Mouse (Mus musculus): ENCODE results near the gene Npepps. TPM values are rescaled to one million over a fixed set of nuclear protein-coding genes. Genes with fewer than 3 reads are reported as not detected.
"Not testable (repeated sequence)": the region's sequence is repeated elsewhere in the genome, so short reads cannot be mapped to it uniquely, and the experiment has no call there.

Npepps gene
- total RNA-seq, 2 experiments from 2014 or later: 64.2 to 71.8 TPM

DNA sequence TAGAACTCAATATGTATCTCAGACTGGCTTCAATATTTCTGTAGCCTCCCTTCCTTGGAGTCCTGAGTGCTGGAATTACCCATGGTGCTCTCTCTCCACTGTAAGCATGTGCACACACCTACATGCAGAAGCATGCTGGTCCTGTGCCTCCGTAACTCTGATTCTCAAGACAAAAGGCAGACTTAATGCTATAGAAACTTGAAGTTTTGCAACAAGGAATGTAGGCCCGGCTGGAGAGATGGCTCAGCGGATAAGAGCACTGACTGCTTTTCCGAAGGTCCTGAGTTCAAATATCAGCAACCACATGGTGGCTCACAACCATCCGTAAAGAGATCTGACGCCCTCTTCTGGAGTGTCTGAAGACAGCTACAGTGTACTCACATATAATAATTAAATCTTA lies 90.8 kb downstream of the Npepps start:
- DNase-seq; intact Hi-C loops (cut with DNase I): not testable (repeated sequence)

DNA sequence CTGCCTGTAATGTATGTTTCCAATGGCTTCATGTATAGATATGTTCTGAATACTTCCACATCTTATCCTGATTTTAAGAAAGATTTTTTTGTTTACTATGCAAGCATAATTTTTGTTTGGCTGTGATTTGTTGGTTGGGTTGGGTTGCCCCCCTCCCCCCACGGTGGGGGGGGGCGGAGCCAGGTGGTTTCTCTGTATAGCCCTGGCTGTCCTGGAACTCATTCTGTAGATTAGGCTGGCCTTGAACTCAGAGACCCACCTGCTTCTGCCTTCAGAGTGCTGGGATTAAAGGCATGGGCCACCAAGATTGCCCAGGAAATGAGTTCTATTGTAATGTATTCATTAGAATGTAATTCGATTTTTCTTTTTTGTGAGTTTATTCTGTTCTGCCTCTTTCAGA lies 91.2 kb downstream of the Npepps start:
- no peak for DNase-seq

DNA sequence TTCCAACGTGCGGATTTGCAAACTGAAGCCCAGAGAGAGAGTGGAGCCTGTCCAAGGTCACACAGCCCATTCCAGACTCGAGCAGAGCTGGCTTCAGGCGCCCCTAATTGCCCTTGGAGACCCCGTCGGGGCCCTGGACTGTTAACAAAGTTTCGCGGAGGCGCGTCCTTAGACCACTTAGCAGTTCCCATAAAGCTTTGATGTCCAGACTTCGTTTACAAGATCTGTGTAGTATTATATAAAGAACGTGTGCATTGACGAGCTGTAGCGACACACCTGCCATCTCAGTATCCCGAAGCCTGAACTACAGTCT lies 91.8 kb downstream of the Npepps start:
- intact Hi-C loops (cut with DNase I): no loop called here

More for the DNA sequence above, 91.2 kb downstream of the Npepps start:
- intact Hi-C loops (cut with DNase I): no loop called here

DNA sequence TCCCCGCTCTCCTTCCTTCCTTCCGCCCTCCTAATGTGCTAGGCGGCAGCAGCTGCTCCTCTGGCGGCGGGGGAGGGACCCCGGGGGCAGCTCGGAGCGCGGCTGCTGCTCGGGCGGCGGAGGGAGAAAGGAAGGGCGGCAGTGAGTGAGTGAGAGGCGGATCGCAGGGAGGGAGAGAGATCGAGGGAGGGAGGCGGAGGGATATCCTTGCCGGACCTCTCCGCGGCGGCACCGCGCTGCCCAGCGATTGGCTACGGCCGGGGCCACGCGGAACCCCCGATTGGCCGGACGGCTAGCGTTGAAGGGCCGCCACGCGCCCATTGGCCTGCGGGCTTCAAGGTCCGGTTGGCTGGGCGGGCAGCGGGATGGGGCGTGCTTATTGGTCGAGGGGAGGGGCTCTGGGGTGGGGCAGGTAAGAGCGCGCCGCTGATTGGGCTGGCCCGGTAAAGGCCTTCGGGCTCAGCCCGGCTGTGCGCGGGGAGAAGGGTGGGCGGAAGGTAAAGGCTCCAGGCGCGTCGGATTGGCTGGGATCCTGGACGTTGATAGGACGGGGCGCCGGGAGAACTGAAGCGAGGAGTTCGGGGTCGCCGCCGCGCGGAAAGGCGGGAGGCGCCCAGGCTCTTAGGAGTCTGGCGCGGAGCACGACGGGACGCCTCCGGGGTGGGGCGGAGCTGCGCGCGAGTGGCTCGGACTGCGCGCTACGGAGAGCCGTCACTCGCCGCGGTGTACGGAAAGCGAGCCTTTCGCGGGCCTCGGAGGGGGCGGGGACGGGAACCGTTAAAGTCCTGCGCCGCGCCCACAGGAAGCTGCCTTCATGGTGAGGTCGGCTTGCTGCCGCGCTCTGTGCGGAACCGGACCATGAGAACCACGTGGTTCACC lies 92.4 kb downstream of the Npepps start, which contains the start of gene Kpnb1:
Kpnb1 (minus strand) TSS at position 118 of the 879 bp plus-strand sequence.
- intact Hi-C loops (cut with DNase I): no loop called here
- peak; percentile 98 to 99 for DNase-seq

More for the DNA sequence above, 91.8 kb downstream of the Npepps start:
- no peak for DNase-seq

DNA sequence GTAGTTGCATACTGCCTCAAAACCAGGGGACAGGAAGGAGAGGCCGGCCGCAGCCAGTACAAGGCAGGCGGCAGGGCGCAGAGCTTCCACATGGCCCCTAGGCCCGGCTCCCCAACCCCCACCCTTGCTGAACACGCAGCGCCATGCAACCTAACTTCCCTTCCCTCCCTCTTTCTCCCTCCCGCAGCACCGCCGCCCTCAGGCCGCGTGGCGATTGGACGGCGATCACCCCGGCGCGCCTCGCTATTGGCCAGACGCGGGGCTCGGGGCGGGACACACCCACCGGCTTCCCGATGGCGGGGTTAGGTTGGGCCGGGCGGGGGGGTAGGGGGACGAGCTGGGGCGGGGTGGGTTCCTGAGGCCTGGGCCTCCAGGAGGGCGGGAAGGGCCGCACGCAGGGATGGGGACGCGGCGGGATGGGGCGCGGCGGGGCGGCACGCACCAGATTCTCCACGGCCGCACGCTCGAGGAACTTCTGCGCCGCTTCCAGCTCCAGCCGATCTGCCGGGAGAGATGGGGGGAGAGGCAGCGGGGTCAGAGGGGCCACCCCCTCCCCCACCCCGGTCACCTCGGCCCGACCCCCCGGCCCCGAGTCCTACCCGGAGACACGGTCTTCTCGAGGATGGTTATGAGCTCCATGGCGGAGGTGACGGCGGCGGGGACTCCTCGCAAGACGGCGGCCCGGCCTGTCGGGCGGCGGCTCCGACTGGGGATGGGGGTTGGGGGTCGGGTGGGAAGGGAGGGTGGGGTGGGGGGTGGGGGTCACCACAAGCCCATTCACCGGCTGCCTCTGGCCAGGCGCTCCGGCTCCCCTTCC lies 93.3 kb downstream of the Npepps start:
- DNase-seq: peak; percentile 98 to 99
- intact Hi-C loops (cut with DNase I): no loop called here

DNA sequence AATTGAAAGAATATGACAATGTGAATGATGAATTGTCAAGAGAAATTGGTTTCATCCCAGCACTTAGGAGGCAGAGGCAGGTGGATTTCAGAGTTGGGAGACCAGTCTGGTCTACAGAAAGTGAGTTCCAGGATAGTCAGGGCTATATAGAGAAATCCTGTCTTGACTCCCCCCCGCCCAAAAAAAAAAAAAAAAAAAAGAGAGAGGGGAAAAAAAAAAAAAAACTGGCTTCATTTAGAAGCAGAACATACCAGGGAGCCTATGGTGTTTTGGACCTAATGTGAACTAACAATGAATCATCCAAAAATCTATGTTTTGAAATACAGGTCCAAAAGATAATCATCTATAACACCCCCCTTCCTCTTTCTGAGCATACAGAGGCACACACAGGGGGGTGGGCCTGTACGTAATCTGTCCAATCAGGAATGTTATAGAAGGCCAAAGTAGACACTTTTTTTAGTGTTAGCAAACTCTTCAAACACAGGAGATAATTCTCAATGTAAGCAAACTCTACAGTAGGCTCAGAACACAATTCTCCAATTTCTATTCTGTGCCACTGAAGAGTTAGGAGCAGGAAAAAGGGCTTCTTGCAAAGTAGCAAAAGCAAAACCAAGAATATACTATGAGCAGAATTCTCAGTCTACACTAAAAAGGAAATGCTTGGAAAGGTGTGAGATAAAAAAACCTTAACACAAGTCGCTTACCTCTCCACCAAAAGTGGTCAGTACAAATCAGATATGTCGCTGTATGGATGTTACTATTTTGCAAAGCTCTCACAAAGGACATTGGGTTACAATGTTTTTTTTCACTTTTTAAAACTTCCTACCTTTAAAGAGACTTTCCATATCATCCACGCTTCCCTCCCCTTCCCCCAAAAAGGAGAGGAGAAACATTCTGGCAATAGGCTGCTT lies 94.5 kb downstream of the Npepps start:
- intact Hi-C loops (cut with DNase I): no loop called here
- no peak for DNase-seq

DNA sequence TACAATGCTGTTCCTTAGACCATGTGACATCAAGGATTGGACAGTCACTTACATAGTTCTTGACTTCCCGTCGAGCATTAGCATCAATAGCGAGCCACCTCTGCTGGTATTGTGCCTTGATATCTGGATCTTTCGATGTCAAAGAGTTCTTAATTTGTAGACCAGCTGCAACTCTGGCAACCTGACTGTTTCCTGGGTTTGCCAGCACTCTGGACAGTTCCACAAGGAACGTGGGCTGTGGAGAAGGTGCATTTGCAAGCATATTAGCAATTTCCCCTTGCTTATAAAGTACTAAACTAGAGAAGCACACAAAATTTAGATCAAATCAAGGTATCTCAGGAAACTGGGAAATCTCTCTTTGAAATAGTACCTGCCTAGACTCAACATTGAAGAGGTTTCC lies 95.6 kb downstream of the Npepps start:
- intact Hi-C loops (cut with DNase I): no loop called here
- peak in 1 of 2 experiments; percentile 26 for DNase-seq

DNA sequence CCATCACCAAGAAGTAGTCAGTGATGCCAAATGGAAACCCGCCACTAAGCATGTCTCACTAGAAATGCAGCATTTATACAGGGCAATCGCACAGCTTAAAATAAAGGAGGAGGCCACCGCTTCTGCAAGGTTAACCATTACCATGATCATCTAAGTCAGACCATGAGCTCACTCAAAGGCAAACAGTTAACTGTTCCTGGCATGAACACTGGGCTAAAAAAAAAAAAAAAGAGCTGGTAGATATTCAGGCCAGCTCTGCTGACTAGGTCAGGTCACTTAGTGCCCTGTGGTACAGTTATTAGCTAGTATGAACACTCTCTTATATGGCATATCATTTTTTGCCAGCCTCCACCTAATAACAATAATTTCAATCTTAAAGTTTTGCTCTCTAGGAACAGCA lies 98.0 kb downstream of the Npepps start:
- DNase-seq: no peak
- intact Hi-C loops (cut with DNase I): no loop called here

DNA sequence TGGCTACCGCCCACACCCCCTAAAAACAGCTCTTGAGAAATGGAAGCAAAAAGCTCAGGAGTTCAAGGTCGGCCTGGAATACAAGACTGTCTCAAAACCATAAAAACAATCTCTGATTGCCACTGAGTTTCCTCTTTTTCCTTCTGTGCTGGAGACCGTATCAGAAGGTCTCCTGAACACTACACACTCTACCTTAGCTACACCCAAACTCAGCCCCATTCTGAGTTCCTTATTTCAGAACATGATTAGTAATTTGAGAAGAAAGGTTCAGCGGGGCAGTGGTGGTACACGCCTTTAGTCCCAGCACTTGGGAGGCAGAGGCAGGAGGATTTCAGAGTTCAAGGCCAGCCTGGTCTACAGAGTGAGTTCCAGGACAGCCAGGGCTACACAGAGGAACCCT lies 99.4 kb downstream of the Npepps start:
- no peak for DNase-seq
- intact Hi-C loops (cut with DNase I): no loop called here

DNA sequence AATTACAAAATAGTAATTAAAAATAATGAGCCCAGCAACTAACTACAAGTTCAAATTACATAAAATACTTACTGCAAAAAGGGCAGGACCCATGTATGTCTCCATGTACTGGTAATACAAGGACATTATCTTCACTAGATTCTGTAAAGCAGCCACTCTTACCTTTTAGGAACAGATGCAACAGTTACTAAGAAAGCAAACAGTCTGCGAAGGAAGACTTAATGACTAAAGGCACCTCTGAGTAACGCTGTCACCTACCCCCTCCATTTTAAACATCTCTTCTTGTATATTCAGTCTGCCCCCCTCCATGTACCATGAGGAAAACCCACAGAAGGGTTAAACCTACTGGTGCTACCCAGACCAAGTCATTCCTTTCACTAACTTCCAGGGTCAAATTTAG lies 102.2 kb downstream of the Npepps start:
- intact Hi-C loops (cut with DNase I): loop anchor here (10.0 kb wide), 1 partner anchor 193 kb away; the partner anchor contains the start of gene Sp2
- DNase-seq: no peak

DNA sequence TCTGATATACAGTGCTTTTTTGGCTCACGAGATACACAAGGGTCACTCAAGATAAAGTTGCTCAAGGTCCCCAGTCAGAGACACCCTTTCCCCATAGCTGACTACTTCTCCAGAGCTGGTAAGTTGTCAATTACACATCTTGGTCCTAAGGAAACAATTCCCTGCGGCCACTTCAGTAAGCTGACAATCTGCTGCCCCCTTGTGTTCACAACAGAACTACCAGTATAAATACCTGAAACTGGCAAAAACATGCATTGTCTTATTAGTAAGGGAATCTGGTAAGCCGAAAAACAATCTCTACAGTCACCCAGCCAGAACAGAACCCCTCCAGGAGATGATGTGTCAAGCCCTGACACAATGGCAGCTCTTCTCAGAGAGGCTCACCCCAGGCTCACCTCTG lies 103.6 kb downstream of the Npepps start:
- intact Hi-C loops (cut with DNase I): loop anchor here (2.0 to 10.0 kb wide), 3 partner anchors 76 to 192 kb away; partner anchors contain the start of gene Sp2
- DNase-seq: peak; percentile 59 to 68

DNA sequence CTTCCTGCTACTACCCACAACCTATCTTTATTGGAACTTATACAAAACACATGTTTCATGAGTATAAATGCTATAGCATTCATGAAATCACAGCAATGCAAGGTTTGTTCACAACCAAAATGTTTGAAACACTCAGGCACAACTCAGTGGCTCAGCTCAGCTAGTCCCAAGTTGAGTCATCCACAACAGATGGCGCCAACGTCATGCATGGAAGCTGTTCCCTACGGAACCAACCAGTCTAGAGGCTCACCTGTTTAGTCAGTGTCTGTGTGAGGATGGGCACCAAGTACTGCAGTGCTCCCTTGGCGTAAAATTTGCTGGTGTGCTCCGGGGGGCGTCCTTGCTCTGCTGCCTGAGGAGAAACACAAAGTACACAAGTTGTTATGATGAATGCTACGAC lies 104.9 kb downstream of the Npepps start:
- DNase-seq: no peak
- intact Hi-C loops (cut with DNase I): loop anchor here (10.0 kb wide), 1 partner anchor 191 kb away; the partner anchor contains the start of gene Sp2

DNA sequence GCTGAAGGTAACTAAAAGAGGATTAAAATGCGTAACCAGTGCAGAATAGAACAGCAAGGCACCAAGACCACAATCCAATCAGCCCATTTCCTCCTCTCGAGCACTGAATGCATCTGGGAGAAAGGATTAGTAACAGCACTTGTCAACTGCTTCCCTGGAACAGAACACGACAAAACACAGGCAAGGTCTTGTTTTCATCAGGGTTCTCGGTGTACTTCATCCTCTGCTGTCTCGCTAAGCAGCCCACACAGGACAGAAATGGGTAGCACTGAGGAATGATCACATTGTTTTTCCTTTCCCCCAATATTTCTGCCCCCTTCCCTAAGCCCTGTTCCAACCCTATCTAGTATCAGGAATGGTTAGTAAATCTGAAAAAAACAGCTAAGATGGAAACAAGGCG lies 120.1 kb downstream of the Npepps start:
- no peak for DNase-seq
- intact Hi-C loops (cut with DNase I): no loop called here

DNA sequence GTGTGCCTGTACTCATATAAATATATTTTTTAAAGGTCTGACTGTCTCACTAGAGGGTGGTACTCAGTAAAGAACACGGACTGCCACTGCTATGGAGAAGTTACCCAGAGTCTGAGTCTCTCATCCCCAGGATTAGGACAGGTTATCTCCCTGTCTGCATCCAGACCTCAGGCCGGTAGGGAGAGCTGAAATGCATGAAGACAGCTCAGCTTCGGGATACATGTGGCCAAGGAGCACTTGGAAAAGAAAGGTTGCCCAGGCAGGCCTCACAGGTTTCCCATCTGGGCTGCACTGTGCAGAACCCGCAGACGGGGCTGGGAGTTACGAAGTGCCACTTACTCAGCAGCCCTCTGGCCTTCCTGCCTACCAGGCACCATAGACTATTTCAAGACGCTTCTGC lies 123.4 kb downstream of the Npepps start:
- intact Hi-C loops (cut with DNase I): no loop called here
- DNase-seq: no peak

Other genes with a start within 250 kb of the Npepps start
- under 1 TPM; 0.31 to 0.45 TPM for gene Lrrc46, start 239.2 kb downstream of the Npepps start, total RNA-seq (2021)
- 10 to 100 TPM; 85.0 to 86.5 TPM for gene Mrpl10, start 239.1 kb downstream of the Npepps start, total RNA-seq (2021)
- gene Osbpl7, start 230.0 kb downstream of the Npepps start, total RNA-seq (2021): 1 to 10 TPM; 5.7 to 6.1 TPM
- gene Tbx21, start 165.3 kb downstream of the Npepps start, total RNA-seq (2021): not detected
- gene Tbkbp1, start 129.1 kb downstream of the Npepps start, total RNA-seq (2021): 10 to 100 TPM; 15.9 to 17.3 TPM
- 100 to 1,000 TPM; 107 to 121 TPM for gene Kpnb1, start 92.8 kb downstream of the Npepps start, total RNA-seq (2021)
- gene Mrpl45, start 35.1 kb upstream of the Npepps start, total RNA-seq (2021): 10 to 100 TPM; 44.1 to 51.8 TPM
- under 1 TPM; 0.02 to 0.05 TPM for gene Gpr179, start 71.4 kb upstream of the Npepps start, total RNA-seq (2021)
- gene Socs7, start 81.9 kb upstream of the Npepps start, total RNA-seq (2021): 10 to 100 TPM; 19.9 to 20.2 TPM
- gene Arhgap23, start 134.9 kb upstream of the Npepps start, total RNA-seq (2021): 10 to 100 TPM; 34.4 to 34.7 TPM
- gene 4933428G20Rik, start 219.7 kb upstream of the Npepps start, total RNA-seq (2021): not detected